ENCODE assay signal across 1 mouse cellular context in the genomic region with DNA sequence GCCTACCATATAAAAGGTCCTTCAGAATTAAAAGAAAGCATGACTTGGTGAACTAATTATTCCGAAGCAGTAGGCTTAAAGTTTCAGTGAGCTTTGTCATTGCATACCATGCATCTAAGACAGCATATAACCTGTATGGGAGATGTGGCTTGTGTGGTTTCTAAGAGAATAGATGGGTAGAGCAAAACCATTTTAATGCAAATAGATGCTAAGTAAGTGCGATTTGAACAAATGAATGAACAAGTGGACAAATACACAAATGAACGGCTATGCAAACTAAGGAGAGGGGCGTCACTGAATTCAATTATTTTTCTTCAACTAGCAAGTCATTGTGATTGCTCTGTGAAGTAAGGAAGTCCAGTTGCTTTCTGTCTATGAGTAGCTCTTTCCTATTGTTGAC.
TF ChIP-seq lines count a peak whose summit lies in the region.

No protein-coding gene starts in this region.

TF ChIP-seq in CH12.LX, 34 proteins besides CTCF, POLR2A, EP300 and RAD21 (continued from another document):
- TF ChIP-seq JUND (conservative IDR thresholded peaks at IDR 0.05; ENCODE audit: low read depth, low read length) (no peak), HCFC1 (IDR thresholded peaks at IDR 0.05; ENCODE audit: low read depth, low read length) (no peak), CHD2 (IDR thresholded peaks at IDR 0.05; ENCODE audit: low read length) (no peak), ELF1 (IDR thresholded peaks at IDR 0.05; ENCODE audit: low read depth, low read length) (no peak), UBTF (IDR thresholded peaks at IDR 0.05; ENCODE audit: low read depth, low read length) (no peak), MXI1 (IDR thresholded peaks at IDR 0.05; ENCODE audit: low read depth, low read length) (no peak), ZC3H11A (IDR thresholded peaks at IDR 0.05; ENCODE audit: low read depth, low read length) (no peak), MYC (IDR thresholded peaks at IDR 0.05; ENCODE audit: low read depth, low read length) (no peak)
